Mouse (Mus musculus): ENCODE measurements around the gene Ilk. TPM values are rescaled to one million over a fixed set of nuclear protein-coding genes. Genes with fewer than 3 reads are reported as not detected.
A peak's percentile ranks its signal among the peaks of the same experiment; 100 is the strongest.
"Not testable (repeated sequence)": the region's sequence is repeated elsewhere in the genome, so short reads cannot be mapped to it uniquely, and the experiment has no call there.

The Ilk gene
- polyA plus RNA-seq, 1 experiment from 2014 or later = 103 TPM

DNA sequence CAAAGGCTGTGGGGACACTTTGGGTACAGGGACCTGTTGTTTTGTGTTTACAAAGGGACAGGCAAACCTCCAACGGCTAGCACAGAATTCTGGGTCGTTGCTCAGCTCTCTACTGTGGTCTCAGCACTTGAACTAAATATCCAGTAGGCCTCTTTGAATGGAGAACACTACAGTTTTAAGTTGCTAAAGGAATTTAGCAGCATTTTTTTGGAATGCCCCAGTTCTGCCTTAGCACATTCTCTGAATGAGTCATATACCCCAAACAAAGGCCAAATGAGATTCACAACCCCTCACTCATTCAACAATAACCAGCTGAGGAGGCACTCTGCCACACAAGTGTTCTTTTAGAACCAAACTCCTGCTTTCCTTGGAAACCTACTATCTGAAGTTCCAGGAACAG, 14.5 kb upstream of the Ilk start:
- H3K27me3 ChIP-seq (ENCODE audit: insufficient read depth, low read length) = no peaks in the 10 kb centered on the region
- H3K4me1 ChIP-seq (ENCODE audit: insufficient read depth) = no peaks in the 10 kb centered on the region
- WGBS (ENCODE audit: insufficient replicate concordance) = 56% methylated on average over 2 of the region's 2 CpGs
- no peak overlapping the region for H3K4me2 ChIP-seq (ENCODE audit: low read depth, low read length)
- no peak for DNase-seq
- no peaks in the 10 kb centered on the region for H3K36me3 ChIP-seq (replicated peaks; ENCODE audit: insufficient read depth, low read length)
- H3K9ac ChIP-seq (replicated peaks) = no peak overlapping the region
- no peak for TF ChIP-seq CTCF (IDR thresholded peaks at IDR 0.05; ENCODE audit: low read depth)
- no peak for TF ChIP-seq EP300 (IDR thresholded peaks at IDR 0.05; ENCODE audit: low read depth)
- no peak overlapping the region for H3K4me3 ChIP-seq (ENCODE audit: low read depth, low read length)
- H3K9me3 ChIP-seq (ENCODE audit: low read length) = no peaks in the 10 kb centered on the region
- no peak for ATAC-seq
- H3K27ac ChIP-seq (ENCODE audit: low read depth) = no peak overlapping the region

DNA sequence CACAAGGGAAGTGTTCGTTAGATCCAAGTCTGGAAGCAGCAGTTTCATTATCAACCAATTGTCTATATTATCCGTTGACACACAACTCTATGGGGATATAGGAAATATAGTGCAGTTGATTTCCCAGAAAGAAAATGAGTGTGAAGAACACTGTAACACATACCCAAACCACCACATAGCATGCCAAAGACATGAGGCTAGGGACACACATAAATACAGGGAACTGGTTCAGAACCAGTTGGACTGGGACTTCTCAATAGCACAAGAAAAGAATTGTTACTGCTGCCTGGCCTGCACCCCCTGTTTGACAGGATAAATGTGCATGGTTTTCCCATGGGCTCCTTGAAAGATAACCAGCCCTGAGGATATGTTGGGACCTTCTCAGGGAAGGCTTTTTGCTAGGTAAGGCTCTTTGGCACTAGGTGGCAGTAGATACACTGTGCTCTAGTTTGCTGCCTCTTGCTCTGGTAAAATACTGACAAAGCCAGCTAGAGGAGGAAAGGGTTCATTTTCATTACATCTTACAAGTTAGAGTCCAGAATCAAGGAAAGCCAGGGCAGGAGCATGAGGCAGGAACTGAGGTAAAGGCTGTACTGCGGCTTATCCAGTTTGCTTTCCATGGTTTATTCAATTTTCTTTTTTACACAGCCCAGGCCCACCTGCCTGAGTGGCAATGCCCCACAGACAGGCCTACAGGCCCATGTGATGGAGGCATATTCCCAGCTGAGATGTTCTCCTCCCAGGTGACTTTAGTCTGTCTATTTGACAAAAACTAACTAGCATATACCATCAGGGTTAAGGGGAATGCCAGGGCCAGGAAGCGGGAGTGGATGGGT, 10.0 kb upstream of the Ilk start:
- WGBS (ENCODE audit: insufficient replicate concordance) = 75% methylated on average over 4 of the region's 4 CpGs
- Histone ChIP-seq H3K27me3 (ENCODE audit: insufficient read depth, low read length) (no peaks in the 10 kb centered on the region), H3K9ac (replicated peaks) (no peak overlapping the region), H3K4me2 (ENCODE audit: low read depth, low read length) (no peak overlapping the region), H3K4me1 (ENCODE audit: insufficient read depth) (no peaks in the 10 kb centered on the region), H3K36me3 (replicated peaks; ENCODE audit: insufficient read depth, low read length) (no peaks in the 10 kb centered on the region), H3K9me3 (ENCODE audit: low read length) (no peaks in the 10 kb centered on the region), H3K27ac (ENCODE audit: low read depth) (no peak overlapping the region), H3K4me3 (ENCODE audit: low read depth, low read length) (no peak overlapping the region)
- TF ChIP-seq CTCF (IDR thresholded peaks at IDR 0.05; ENCODE audit: low read depth) (peak; percentile 95), EP300 (IDR thresholded peaks at IDR 0.05; ENCODE audit: low read depth) (no peak)
- DNase-seq (no peak), ATAC-seq (peak; percentile 70)

DNA sequence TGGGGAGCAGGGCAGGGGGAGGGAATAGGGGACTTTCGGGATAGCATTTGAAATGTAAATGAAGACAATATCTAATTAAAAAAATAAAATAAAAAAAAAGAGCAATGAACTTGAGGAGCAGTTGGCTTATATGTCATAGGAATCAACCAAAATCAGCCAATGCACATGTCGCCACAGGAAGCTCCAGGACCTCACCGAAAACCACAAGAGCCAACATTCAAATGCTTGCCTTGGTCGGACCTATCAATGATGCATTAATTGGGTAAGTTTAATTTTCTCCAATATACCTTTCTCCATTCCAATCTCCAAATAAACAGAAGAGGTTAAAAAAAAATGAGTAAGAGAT, 9.4 kb upstream of the Ilk start:
- no peak for TF ChIP-seq CTCF (IDR thresholded peaks at IDR 0.05; ENCODE audit: low read depth)
- TF ChIP-seq EP300 (IDR thresholded peaks at IDR 0.05; ENCODE audit: low read depth) = no peak
- no peak overlapping the region for H3K9ac ChIP-seq (replicated peaks)
- no peak overlapping the region for H3K27ac ChIP-seq (ENCODE audit: low read depth)
- no peak overlapping the region for H3K4me3 ChIP-seq (ENCODE audit: low read depth, low read length)
- H3K4me1 ChIP-seq (ENCODE audit: insufficient read depth) = no peaks in the 10 kb centered on the region
- WGBS (ENCODE audit: insufficient replicate concordance) = 62% methylated on average over 4 of the region's 4 CpGs
- no peak for ATAC-seq
- H3K36me3 ChIP-seq (replicated peaks; ENCODE audit: insufficient read depth, low read length) = peaks cover 5% of the 10 kb centered on the region; the same call in 1 of the 2 replicates
- no peak for DNase-seq
- H3K9me3 ChIP-seq (ENCODE audit: low read length) = no peaks in the 10 kb centered on the region
- no peak overlapping the region for H3K4me2 ChIP-seq (ENCODE audit: low read depth, low read length)
- H3K27me3 ChIP-seq (ENCODE audit: insufficient read depth, low read length) = no peaks in the 10 kb centered on the region

DNA sequence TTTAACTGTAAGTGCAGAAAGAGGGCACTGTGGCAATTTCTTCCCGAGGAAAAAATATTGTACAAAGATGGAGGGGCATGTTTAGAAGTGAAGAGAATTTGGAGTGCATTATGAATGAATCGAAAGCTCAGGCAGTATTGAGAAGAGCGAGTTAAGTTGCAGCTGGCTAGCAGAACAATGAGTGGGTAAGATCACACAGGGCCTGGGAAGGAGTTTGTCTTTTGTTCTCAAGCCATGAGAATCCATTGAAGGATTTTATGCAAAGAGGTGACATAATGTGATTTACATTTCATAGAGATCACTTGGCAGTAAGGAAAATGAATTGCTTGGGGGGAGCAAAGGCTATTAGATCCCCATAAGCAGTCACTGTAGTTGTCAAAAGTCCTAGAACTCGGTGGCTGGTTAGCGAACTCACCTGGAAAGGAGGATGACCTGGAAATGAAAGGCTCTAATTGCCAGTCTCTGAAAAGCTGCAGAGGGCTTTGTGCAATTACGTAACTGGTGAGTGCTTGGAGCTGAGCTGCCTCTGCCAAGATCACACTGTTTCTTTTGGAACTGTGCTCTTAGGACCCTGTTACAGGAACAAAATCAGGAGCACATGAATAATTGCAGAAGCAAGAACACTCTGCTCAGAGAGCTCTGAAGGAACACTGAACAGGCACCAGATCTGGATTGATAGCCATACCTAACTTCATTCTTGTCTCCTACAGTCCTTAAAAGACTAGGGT, 7.5 kb upstream of the Ilk start:
- no peak for ATAC-seq
- no peak overlapping the region for H3K4me3 ChIP-seq (ENCODE audit: low read depth, low read length)
- no peaks in the 10 kb centered on the region for H3K27me3 ChIP-seq (ENCODE audit: insufficient read depth, low read length)
- TF ChIP-seq CTCF (IDR thresholded peaks at IDR 0.05; ENCODE audit: low read depth) (no peak), EP300 (IDR thresholded peaks at IDR 0.05; ENCODE audit: low read depth) (no peak)
- no peak overlapping the region for H3K9ac ChIP-seq (replicated peaks)
- H3K36me3 ChIP-seq (replicated peaks; ENCODE audit: insufficient read depth, low read length) = peaks cover 23% of the 10 kb centered on the region
- no peak for DNase-seq
- no peaks in the 10 kb centered on the region for H3K4me1 ChIP-seq (ENCODE audit: insufficient read depth)
- 71% methylated on average over 6 of the region's 6 CpGs for WGBS (ENCODE audit: insufficient replicate concordance)
- no peak overlapping the region for H3K4me2 ChIP-seq (ENCODE audit: low read depth, low read length)
- H3K9me3 ChIP-seq (ENCODE audit: low read length) = no peaks in the 10 kb centered on the region
- H3K27ac ChIP-seq (ENCODE audit: low read depth) = no peak overlapping the region

GRCm38 (mm10) chr7:105733836-105734235, 2.6 kb upstream of the Ilk start:
- Histone ChIP-seq H3K9me3 (ENCODE audit: low read length) (no peaks in the 10 kb centered on the region), H3K36me3 (replicated peaks; ENCODE audit: insufficient read depth, low read length) (peaks cover 34% of the 10 kb centered on the region), H3K27me3 (ENCODE audit: insufficient read depth, low read length) (no peaks in the 10 kb centered on the region), H3K27ac (ENCODE audit: low read depth) (no peak overlapping the region), H3K9ac (replicated peaks) (no peak overlapping the region), H3K4me2 (ENCODE audit: low read depth, low read length) (no peak overlapping the region), H3K4me3 (ENCODE audit: low read depth, low read length) (no peak overlapping the region), H3K4me1 (ENCODE audit: insufficient read depth) (peaks cover 19% of the 10 kb centered on the region)
- no peak for ATAC-seq
- no peak for DNase-seq
- 90% methylated on average over 11 of the region's 11 CpGs for WGBS (ENCODE audit: insufficient replicate concordance)
- TF ChIP-seq CTCF (IDR thresholded peaks at IDR 0.05; ENCODE audit: low read depth) (no peak), EP300 (IDR thresholded peaks at IDR 0.05; ENCODE audit: low read depth) (no peak)

- Histone ChIP-seq H3K4me1 (ENCODE audit: insufficient read depth) (peaks cover 22% of the 10 kb centered on the region), H3K27me3 (ENCODE audit: insufficient read depth, low read length) (no peaks in the 10 kb centered on the region), H3K9ac (replicated peaks) (0 out of 2 replicates have a peak overlapping the region, but pooled peaks have one; percentile 12), H3K9me3 (ENCODE audit: low read length) (no peaks in the 10 kb centered on the region), H3K27ac (ENCODE audit: low read depth) (no peak overlapping the region), H3K4me2 (ENCODE audit: low read depth, low read length) (no peak overlapping the region; the same call in 1 of the 2 replicates), H3K36me3 (replicated peaks; ENCODE audit: insufficient read depth, low read length) (peaks cover 34% of the 10 kb centered on the region), H3K4me3 (ENCODE audit: low read depth, low read length) (no peak overlapping the region)
- DNase-seq (no peak), ATAC-seq (no peak)
- WGBS (ENCODE audit: insufficient replicate concordance) = 83% methylated on average over 8 of the region's 8 CpGs
- TF ChIP-seq EP300 (IDR thresholded peaks at IDR 0.05; ENCODE audit: low read depth) (no peak), CTCF (IDR thresholded peaks at IDR 0.05; ENCODE audit: low read depth) (no peak)
Observed at GRCm38 (mm10) chr7:105734826-105735225, 1.6 kb upstream of the Ilk start.

GRCm38 (mm10) chr7:105735464-105735863, 928 bp upstream of the Ilk start:
- peaks cover 22% of the 10 kb centered on the region for H3K4me1 ChIP-seq (ENCODE audit: insufficient read depth)
- H3K9ac ChIP-seq (replicated peaks) = peak overlapping the region; percentile 96
- peaks cover 40% of the 10 kb centered on the region for H3K36me3 ChIP-seq (replicated peaks; ENCODE audit: insufficient read depth, low read length)
- not testable (repeated sequence) for H3K27me3 ChIP-seq (ENCODE audit: insufficient read depth, low read length); DNase-seq; ATAC-seq; H3K9me3 ChIP-seq (ENCODE audit: low read length)
- H3K27ac ChIP-seq (ENCODE audit: low read depth) = peak overlapping the region; percentile 97
- WGBS (ENCODE audit: insufficient replicate concordance) = 41% methylated on average over 4 of the region's 4 CpGs
- peak overlapping the region; percentile 98 for H3K4me2 ChIP-seq (ENCODE audit: low read depth, low read length)
- peak overlapping the region; percentile 94 for H3K4me3 ChIP-seq (ENCODE audit: low read depth, low read length)

Measured in liver, postnatal 0 days (tissue).